ENCODE assay signal across 1 mouse cellular context in the genomic region with DNA sequence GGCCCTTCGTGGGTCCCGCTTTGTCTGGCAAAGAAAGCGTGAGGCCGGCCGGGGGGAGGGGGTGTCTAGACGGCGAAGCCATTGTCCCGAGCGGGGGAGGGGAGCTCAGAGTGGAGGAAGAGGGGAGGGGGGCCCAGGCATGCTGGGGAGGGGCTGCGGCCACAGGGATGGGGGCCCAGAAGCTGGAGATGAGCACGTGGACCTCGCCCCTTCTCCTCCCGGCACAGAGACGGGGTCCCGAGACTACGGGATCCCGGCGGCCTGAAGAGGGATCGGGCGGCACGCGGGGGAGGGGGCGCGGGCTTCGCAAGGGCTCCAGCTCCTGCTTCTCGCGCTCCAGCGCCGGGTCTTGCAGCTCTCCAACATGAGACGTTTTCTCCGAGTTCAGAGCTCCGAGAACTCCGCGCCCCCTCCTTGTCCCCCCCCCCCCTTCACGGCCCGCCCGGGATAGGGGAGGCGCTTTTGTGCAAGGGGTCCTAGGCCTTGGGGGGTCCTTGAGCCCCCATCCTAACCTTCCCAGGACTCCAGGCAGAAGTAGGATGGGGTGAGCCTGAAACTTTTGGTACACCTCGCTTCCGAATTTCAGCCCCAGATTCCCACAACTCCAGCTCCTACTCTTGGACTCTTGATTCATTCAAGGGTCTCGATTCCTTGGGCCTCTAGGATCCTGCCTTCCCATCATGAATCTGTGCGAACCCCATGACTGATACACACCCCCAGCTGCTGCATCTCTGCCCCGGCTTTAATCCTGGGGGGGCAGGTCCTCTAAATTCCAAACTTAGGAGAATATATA.
TF ChIP-seq lines count a peak whose summit lies in the region.

No protein-coding gene starts in this region.

TF ChIP-seq in CH12.LX, 34 proteins besides CTCF, POLR2A, EP300 and RAD21 (continued from another document):
- TF ChIP-seq E2F4 (IDR thresholded peaks at IDR 0.05; ENCODE audit: insufficient replicate concordance, low read depth, low read length) (no peak), MYC (IDR thresholded peaks at IDR 0.05; ENCODE audit: low read depth, low read length) (no peak)
